17 mouse cellular contexts compared by ENCODE assay signal in genomic region chr16:87434946-87435345, GRCm38 (mm10). TPM values are rescaled to one million over a fixed set of nuclear protein-coding genes. Genes with fewer than 3 reads are reported as not detected.
DNase-seq lines count a peak whose midpoint lies in the region; ATAC-seq lines count a peak whose summit lies in the region.
"Had no signal": no experiment of that assay in that cellular context is flagged by ENCODE, and none has a peak within 500 bp of the region (broad histone marks: within the 10 kb centered on the region; RNA-seq: fewer than 3 reads in every experiment).

No protein-coding gene starts in this region.

- no peak for ATAC-seq in kidney, embryonic 16.5 days (ENCODE audit: low FRiP score, low TSS enrichment)
- ATAC-seq: forebrain, embryonic 13.5 days; forebrain, postnatal 0 days had no signal

- no peak overlapping the region for H3K9ac ChIP-seq in kidney, embryonic 16.5 days (replicated peaks; ENCODE audit: low read length)
- H3K9ac ChIP-seq: forebrain, embryonic 13.5 days; forebrain, postnatal 0 days; heart, embryonic 15.5 days; hindbrain, embryonic 14.5 days had no signal

- no peaks in the 10 kb centered on the region for H3K27me3 ChIP-seq in heart, embryonic 10.5 days (ENCODE audit: insufficient read depth, poor library complexity, severe bottlenecking)
- no peaks in the 10 kb centered on the region for H3K27me3 ChIP-seq in kidney, embryonic 16.5 days (ENCODE audit: insufficient read depth, low read length)
- H3K27me3 ChIP-seq: forebrain, embryonic 13.5 days; heart, embryonic 15.5 days had no signal

- no peak overlapping the region for H3K4me3 ChIP-seq in heart, embryonic 10.5 days
- H3K4me3 ChIP-seq in kidney, embryonic 16.5 days (ENCODE audit: low read length), result no peak overlapping the region
- H3K4me3 ChIP-seq: embryonic facial prominence, embryonic 10.5 days; forebrain, embryonic 13.5 days; heart, embryonic 15.5 days; hindbrain, embryonic 10.5 days had no signal

- WGBS in heart, embryonic 10.5 days, result 78% methylated on average over 6 of the region's 6 CpGs
- WGBS in kidney, embryonic 16.5 days, result 76% methylated on average over 6 of the region's 6 CpGs

- peak; percentile 24 for DNase-seq in heart, embryonic 10.5 days (ENCODE audit: low spot score)
- no peak for DNase-seq in heart, postnatal 10 days
- DNase-seq in kidney, adult 8-10 months, result peak; percentile 64 to 70
- peak; percentile 56 to 66 for DNase-seq in kidney, postnatal 36 days
- DNase-seq in gastrocnemius, postnatal 25 days, result no peak
- DNase-seq in left cerebral cortex, adult 9 months (ENCODE audit: low spot score in 2 of 2), result no peak
- DNase-seq: adrenal gland, postnatal 14 days; cerebellum, adult 11-12 months; cerebellum, postnatal 36 days; forebrain, postnatal 0 days; gastrocnemius, postnatal 14 days had no signal

- no peak overlapping the region for H3K27ac ChIP-seq in heart, embryonic 10.5 days
- H3K27ac ChIP-seq in kidney, embryonic 16.5 days (ENCODE audit: low read length), result no peak overlapping the region
- H3K27ac ChIP-seq: embryonic facial prominence, embryonic 10.5 days; forebrain, embryonic 13.5 days; heart, embryonic 15.5 days; hindbrain, embryonic 10.5 days; hindbrain, embryonic 14.5 days had no signal

- intact Hi-C loops in heart, postnatal 10 days (cut with DNase I), result no loop called here

- H3K36me3 ChIP-seq in heart, embryonic 10.5 days, result peaks cover 14% of the 10 kb centered on the region; the same call in 1 of the 2 replicates
- 0 out of 2 replicates have a peak, but pooled peaks cover 5% of the 10 kb centered on the region for H3K36me3 ChIP-seq in kidney, embryonic 16.5 days (ENCODE audit: insufficient read depth, low read length)
- H3K36me3 ChIP-seq: hindbrain, embryonic 10.5 days had no signal

- H3K4me2 ChIP-seq in kidney, embryonic 16.5 days (replicated peaks; ENCODE audit: low read depth, low read length), result no peak overlapping the region
- H3K4me2 ChIP-seq: forebrain, embryonic 13.5 days; heart, embryonic 15.5 days; hindbrain, embryonic 14.5 days had no signal

- peaks cover 7% of the 10 kb centered on the region for H3K4me1 ChIP-seq in heart, embryonic 10.5 days
- 0 out of 2 replicates have a peak, but pooled peaks cover 8% of the 10 kb centered on the region for H3K4me1 ChIP-seq in kidney, embryonic 16.5 days (ENCODE audit: insufficient read depth, low read length)

- no peaks in the 10 kb centered on the region for H3K9me3 ChIP-seq in heart, embryonic 10.5 days
- H3K9me3 ChIP-seq in kidney, embryonic 16.5 days (ENCODE audit: low read length), result no peaks in the 10 kb centered on the region
- H3K9me3 ChIP-seq: embryonic facial prominence, embryonic 10.5 days; forebrain, embryonic 13.5 days; heart, embryonic 15.5 days; hindbrain, embryonic 10.5 days had no signal

RNA-seq across cellular contexts. Expression of gene Ltn1, which starts 2.5 kb away (rescaled TPM):
- 24.9 and 28.9 TPM in 2 replicates for polyA plus RNA-seq in heart, embryonic 10.5 days (2016; fragmentation: Nextera tagmentation; extraction: Ambion mirVana)
- total RNA-seq in heart, postnatal 10 days (2021), result 10 to 100 TPM; 25.9 to 26.5 TPM
- polyA plus RNA-seq in kidney, embryonic 16.5 days (2015; fragmentation: Nextera tagmentation; extraction: Ambion mirVana), result 27.9 and 33.5 TPM in 2 replicates
- 10 to 100 TPM; 21.2 to 23.0 TPM for total RNA-seq in gastrocnemius, postnatal 25 days (2021)

RNA-seq across cellular contexts. Expression of gene Rwdd2b, which starts 5.4 kb away (rescaled TPM):
- polyA plus RNA-seq in heart, embryonic 10.5 days (2016; fragmentation: Nextera tagmentation; extraction: Ambion mirVana), result 11.8 and 13.6 TPM in 2 replicates
- 1 to 10 TPM; 7.4 to 8.0 TPM for total RNA-seq in heart, postnatal 10 days (2021)
- 13.0 and 14.4 TPM in 2 replicates for polyA plus RNA-seq in kidney, embryonic 16.5 days (2015; fragmentation: Nextera tagmentation; extraction: Ambion mirVana)
- 1 to 10 TPM; 3.6 to 3.9 TPM for total RNA-seq in gastrocnemius, postnatal 25 days (2021)

RNA-seq across cellular contexts. Expression of gene Usp16, which starts 19.6 kb away (rescaled TPM):
- 36.2 and 38.6 TPM in 2 replicates for polyA plus RNA-seq in heart, embryonic 10.5 days (2016; fragmentation: Nextera tagmentation; extraction: Ambion mirVana)
- total RNA-seq in heart, postnatal 10 days (2021), result 10 to 100 TPM; 48.1 to 52.6 TPM
- 45.9 and 51.3 TPM in 2 replicates for polyA plus RNA-seq in kidney, embryonic 16.5 days (2015; fragmentation: Nextera tagmentation; extraction: Ambion mirVana)
- 10 to 100 TPM; 38.3 to 47.5 TPM for total RNA-seq in gastrocnemius, postnatal 25 days (2021)

Comparison
In these comparisons a context has a peak if more than half of its experiments do, and no peak if none do; other contexts are left out.
1. DNase-seq: peak in heart, embryonic 10.5 days (single experiment), kidney, adult 8-10 months (2 of 2) and kidney, postnatal 36 days (2 of 2); none in heart, postnatal 10 days (0 of 2), gastrocnemius, postnatal 25 days (single experiment) and left cerebral cortex, adult 9 months (0 of 2).